Mouse (Mus musculus) limb, embryonic 14.5 days (tissue): ENCODE measurements around the gene 1110002E22Rik. TPM values are rescaled to one million over a fixed set of nuclear protein-coding genes. Genes with fewer than 3 reads are reported as not detected.
A peak's percentile ranks its signal among the peaks of the same experiment; 100 is the strongest.

Experiments used
- ATAC-seq: fragments of 200-750 bp; cut with Nextera tagmentation; 2 replicates; pipeline ENCODE4 v1.8.0; 2017; ENCODE audit warnings: low read depth, moderate number of reproducible peaks, moderate TSS enrichment; ENCODE audit not compliant: low FRiP score
- DNase-seq: peaks from one replicate; pipeline ENCODE4 v3.0.0-alpha.2; 2015; ENCODE audit warnings: low spot score
- H3K27ac ChIP-seq: fragments of 300-500 bp; sonication (generic); replicated peaks from 2 replicates; pipeline ENCODE4 v1.5.1; 2014; ENCODE audit warnings: low read depth, mild to moderate bottlenecking, low read length, moderate library complexity, mixed read lengths
- H3K27me3 ChIP-seq: fragments of 300-500 bp; sonication (generic); 2 replicates; pipeline ENCODE4 v1.6.1; 2014; ENCODE audit warnings: low read length, mixed read lengths; ENCODE audit not compliant: control insufficient read depth, insufficient read depth
- H3K36me3 ChIP-seq: fragments of 300-500 bp; sonication (generic); 2 replicates; pipeline ENCODE4 v1.6.1; 2014; ENCODE audit warnings: mild to moderate bottlenecking, low read length, moderate library complexity, mixed read lengths; ENCODE audit not compliant: control insufficient read depth, insufficient read depth
- H3K4me1 ChIP-seq: fragments of 300-500 bp; sonication (generic); 2 replicates; pipeline ENCODE4 v1.6.1; 2014; ENCODE audit warnings: antibody characterized with exemption, low read length, mixed read lengths; ENCODE audit not compliant: control insufficient read depth, insufficient read depth
- H3K4me2 ChIP-seq: fragments of 300-500 bp; sonication (generic); replicated peaks from 2 replicates; pipeline ENCODE4 v1.6.1; 2014; ENCODE audit warnings: low read depth, mild to moderate bottlenecking, low read length, moderate library complexity; ENCODE audit not compliant: severe bottlenecking
- H3K4me3 ChIP-seq: fragments of 300-500 bp; sonication (generic); replicated peaks from 2 replicates; pipeline ENCODE4 v1.5.1; 2014; ENCODE audit warnings: low read length
- H3K9ac ChIP-seq: fragments of 300-500 bp; sonication (generic); 2 replicates; pipeline ENCODE4 v1.6.1; 2014; ENCODE audit warnings: mild to moderate bottlenecking, low read depth, low read length, moderate library complexity; ENCODE audit not compliant: severe bottlenecking
- H3K9me3 ChIP-seq: fragments of 300-500 bp; sonication (generic); 2 replicates; pipeline ENCODE4 v1.6.1; 2016; ENCODE audit warnings: low read length; ENCODE audit not compliant: control insufficient read depth
- POLR2A ChIP-seq: fragments of 200-500 bp; IDR thresholded peaks from 2 replicates; pipeline ENCODE4 v1.8.0; 2012; ENCODE audit warnings: inconsistent platforms, mild to moderate bottlenecking, moderate library complexity, borderline replicate concordance; ENCODE audit not compliant: insufficient read depth, insufficient read length; ENCODE audit errors: extremely low read depth
- WGBS: fragments of 180-500 bp; shearing (Covaris S2); extraction: QIAGEN DNeasy Blood & Tissue Kit; methylation state at CpG from one replicate; pipeline ENCODE4 v1.1.7; 2014; 5-methylcytosine and 5-hydroxymethylcytosine counted together
- polyA plus RNA-seq, 2 experiments: library from polyadenylated mRNA; depleted of rRNA in 1 of 2; stranded (reverse) in 1 of 2; unstranded in 1 of 2; fragments of >200 nt; fragmentation: Nextera tagmentation in 1 of 2; extraction: Ambion mirVana in 1 of 2; gene quantifications; 2 replicates each; pipeline versions ENCODE4 v1.2.1 to v1.2.3; 2012 to 2014

1110002E22Rik gene
- polyA plus RNA-seq, 2 experiments: 3.2 to 4.0 TPM

DNA sequence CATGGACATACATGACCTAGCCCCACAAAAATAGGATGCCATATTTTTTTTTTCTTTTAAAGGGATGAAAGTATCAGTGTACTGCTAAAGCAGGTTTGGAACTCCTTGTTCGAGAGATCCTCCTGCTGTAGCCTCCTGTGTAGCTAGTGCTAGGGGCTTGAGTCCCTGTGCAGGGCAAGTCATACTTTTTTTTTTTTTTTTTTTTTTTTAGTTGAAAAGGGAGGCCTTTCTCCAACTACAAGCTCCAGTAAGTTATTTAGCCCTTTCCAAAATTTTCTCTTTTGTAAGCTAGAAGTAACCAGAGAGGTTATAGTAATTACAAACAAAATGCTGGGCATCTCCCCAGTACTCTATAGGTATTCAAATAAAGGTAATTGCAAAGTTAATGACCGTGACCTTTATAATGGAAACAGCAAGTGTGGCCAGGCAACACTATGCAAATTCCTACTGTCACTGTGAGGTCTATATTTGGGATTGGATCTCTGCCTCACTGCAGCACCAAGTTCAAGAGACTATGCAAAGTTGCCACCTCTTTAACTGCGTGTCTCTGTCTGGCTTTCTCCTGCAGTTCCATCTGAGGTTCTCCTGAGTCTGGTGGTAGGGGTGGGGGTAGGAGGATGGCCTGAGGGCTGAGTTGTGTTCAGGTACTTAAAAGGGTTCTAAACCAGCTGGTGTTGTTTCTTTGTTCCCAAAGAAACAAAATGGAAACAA lies 23.1 kb upstream of the 1110002E22Rik start:
- WGBS: 47% methylated on average over 3 of the region's 3 CpGs
- no peak overlapping the region for H3K4me3 ChIP-seq
- H3K9me3 ChIP-seq: no peaks in the 10 kb centered on the region

GRCm38 (mm10) chr3:138043316-138043715 lies 21.5 kb upstream of the 1110002E22Rik start:
- no peak for TF ChIP-seq POLR2A
- Histone ChIP-seq H3K4me3 (no peak overlapping the region), H3K4me2 (no peak overlapping the region), H3K9ac (no peak overlapping the region), H3K36me3 (no peaks in the 10 kb centered on the region), H3K9me3 (no peaks in the 10 kb centered on the region), H3K27me3 (no peaks in the 10 kb centered on the region), H3K27ac (no peak overlapping the region), H3K4me1 (no peaks in the 10 kb centered on the region)
- no peak for DNase-seq
- 72% methylated on average over 7 of the region's 7 CpGs for WGBS
- no peak for ATAC-seq

More for the DNA sequence above, 23.1 kb upstream of the 1110002E22Rik start:
- Histone ChIP-seq H3K4me2 (no peak overlapping the region), H3K9ac (no peak overlapping the region), H3K4me1 (no peaks in the 10 kb centered on the region), H3K27ac (no peak overlapping the region), H3K27me3 (no peaks in the 10 kb centered on the region), H3K36me3 (no peaks in the 10 kb centered on the region)
- ATAC-seq (no peak), DNase-seq (no peak)
- TF ChIP-seq POLR2A: no peak

- Histone ChIP-seq H3K9me3 (no peaks in the 10 kb centered on the region), H3K4me2 (no peak overlapping the region), H3K27ac (no peak overlapping the region), H3K9ac (no peak overlapping the region), H3K36me3 (no peaks in the 10 kb centered on the region), H3K27me3 (no peaks in the 10 kb centered on the region), H3K4me1 (peaks cover 5% of the 10 kb centered on the region; the same call in 1 of the 2 replicates), H3K4me3 (no peak overlapping the region)
- peak; percentile 25 for DNase-seq
- no peak for TF ChIP-seq POLR2A
- WGBS: 68% methylated on average over 6 of the region's 6 CpGs
- ATAC-seq: 0 out of 2 replicates have a peak, but pooled peaks have one; percentile 62
These were observed 15.3 kb upstream of the 1110002E22Rik start for GRCm38 (mm10) chr3:138049555-138049954.

GRCm38 (mm10) chr3:138050772-138051171 lies 14.1 kb upstream of the 1110002E22Rik start:
- no peak for DNase-seq
- peaks cover 5% of the 10 kb centered on the region; the same call in 1 of the 2 replicates for H3K4me1 ChIP-seq
- no peak overlapping the region for H3K4me3 ChIP-seq
- H3K27ac ChIP-seq: no peak overlapping the region
- no peak for ATAC-seq
- no peaks in the 10 kb centered on the region for H3K36me3 ChIP-seq
- no peak for TF ChIP-seq POLR2A
- no peaks in the 10 kb centered on the region for H3K9me3 ChIP-seq
- 29% methylated on average over 11 of the region's 11 CpGs for WGBS
- no peaks in the 10 kb centered on the region for H3K27me3 ChIP-seq
- no peak overlapping the region for H3K4me2 ChIP-seq
- no peak overlapping the region for H3K9ac ChIP-seq

- no peak for TF ChIP-seq POLR2A
- Histone ChIP-seq H3K4me2 (no peak overlapping the region), H3K4me3 (no peak overlapping the region), H3K9ac (no peak overlapping the region), H3K36me3 (no peaks in the 10 kb centered on the region), H3K9me3 (no peaks in the 10 kb centered on the region), H3K27me3 (no peaks in the 10 kb centered on the region), H3K4me1 (peaks cover 5% of the 10 kb centered on the region; the same call in 1 of the 2 replicates), H3K27ac (no peak overlapping the region)
- ATAC-seq (no peak), DNase-seq (no peak)
- 60% methylated on average over 3 of the region's 3 CpGs for WGBS
These were observed 13.4 kb upstream of the 1110002E22Rik start for GRCm38 (mm10) chr3:138051431-138051830.

DNA sequence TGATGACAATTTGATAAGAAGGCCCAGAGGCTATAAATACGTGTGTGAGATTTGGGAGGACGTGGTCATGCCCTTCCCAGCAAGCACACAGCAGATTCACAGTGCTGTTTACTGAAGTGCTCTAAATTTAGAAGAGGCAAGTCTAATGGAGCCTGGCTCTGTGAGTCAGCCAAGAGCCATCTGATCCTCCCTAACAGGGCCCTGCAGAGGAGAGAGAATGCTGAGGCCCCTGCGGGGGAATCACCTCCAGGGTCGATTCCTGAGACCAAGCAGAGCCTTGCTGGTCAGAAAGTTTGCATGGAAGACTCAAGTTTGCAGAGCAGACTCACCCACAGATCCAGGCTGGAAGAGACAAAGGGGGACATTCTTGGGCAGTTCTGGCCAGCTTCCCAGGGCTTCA lies 10.9 kb upstream of the 1110002E22Rik start:
- no peak overlapping the region for H3K4me3 ChIP-seq
- no peaks in the 10 kb centered on the region for H3K9me3 ChIP-seq
- DNase-seq: peak; percentile 32
- WGBS: 16% methylated on average over 4 of the region's 4 CpGs
- TF ChIP-seq POLR2A: no peak
- H3K9ac ChIP-seq: no peak overlapping the region
- no peak overlapping the region for H3K4me2 ChIP-seq
- H3K27ac ChIP-seq: no peak overlapping the region
- no peaks in the 10 kb centered on the region for H3K27me3 ChIP-seq
- H3K4me1 ChIP-seq: peaks cover 9% of the 10 kb centered on the region
- ATAC-seq: peak; percentile 63; the same call in 1 of the 2 replicates
- no peaks in the 10 kb centered on the region for H3K36me3 ChIP-seq
